Mouse (Mus musculus) embryonic stem cell, embryonic (primary cell): ENCODE measurements around the gene Cstad.

Source experiments
- CTCF ChIA-PET, 4 experiments: fragments of 300-600 bp in 2 of 4; fragments of 350-600 bp in 2 of 4; sonication (Branson Sonifier 250); formaldehyde crosslinking; loops; one replicate each; lab custom pipeline; 2022; ENCODE audit warnings: inconsistent platforms in 2 of 4; lab: Charles Lee
- POLR2A ChIA-PET, 4 experiments: fragments of 300-600 bp in 2 of 4; fragments of 350-600 bp in 2 of 4; sonication (Branson Sonifier 250); formaldehyde crosslinking; loops; one replicate each; lab custom pipeline; 2022; ENCODE audit warnings: antibody characterized with exemption in 4 of 4, inconsistent platforms in 1 of 4; lab: Charles Lee

Cstad gene

DNA sequence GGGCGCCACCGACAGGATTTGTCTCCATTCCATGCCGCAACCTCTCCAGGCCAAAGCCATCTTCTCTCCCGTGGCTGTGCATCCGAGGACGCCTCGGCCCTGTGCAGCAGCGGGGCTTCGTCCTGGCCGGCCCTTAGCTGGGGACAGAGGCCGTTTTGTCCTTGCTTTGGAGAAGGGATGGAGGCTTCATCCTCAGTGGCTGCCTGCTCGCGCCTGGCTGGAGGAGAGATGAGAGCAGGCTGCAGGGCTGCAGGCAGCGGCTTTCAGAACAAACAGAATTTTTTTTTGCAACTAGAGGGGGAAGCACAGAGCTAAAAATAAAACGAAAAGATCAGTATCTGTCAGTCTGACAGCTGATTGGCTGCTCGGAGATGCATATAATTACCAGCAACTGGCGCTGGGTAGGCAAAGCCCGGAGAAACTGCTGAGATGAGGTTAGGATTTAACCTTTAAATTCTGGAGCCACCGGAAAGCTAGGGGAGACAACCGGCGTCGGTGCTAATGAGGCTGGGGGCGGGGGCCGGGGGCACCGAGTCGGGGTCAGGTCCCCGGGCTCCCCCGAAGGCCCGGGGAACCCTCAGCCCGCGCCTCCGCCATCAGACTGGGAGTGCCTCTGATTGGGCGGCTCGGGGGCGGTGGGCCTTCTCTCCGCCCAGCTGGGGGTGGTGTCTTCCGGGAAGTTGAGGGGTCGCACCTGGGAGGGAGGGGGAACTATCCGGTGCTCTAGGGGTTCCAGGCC is at the start of gene Cstad:
TSS of gene Cstad (plus strand) at position 400 of the 739 bp plus-strand sequence.
- POLR2A ChIA-PET = interaction anchor here (0.5 to 4.0 kb wide), 40 partner anchors 8 to 474 kb away, joined by 3 to 26 read pairs (median 3); partner anchors contain the start of genes Ier5l (in 2 of the 4) and Ntmt1 (in 2 of the 4)
- CTCF ChIA-PET = interaction anchor here (0.6 to 1.7 kb wide), 4 partner anchors 12 to 239 kb away, joined by 3 to 7 read pairs (median 3); no protein-coding TSS in a partner anchor

DNA sequence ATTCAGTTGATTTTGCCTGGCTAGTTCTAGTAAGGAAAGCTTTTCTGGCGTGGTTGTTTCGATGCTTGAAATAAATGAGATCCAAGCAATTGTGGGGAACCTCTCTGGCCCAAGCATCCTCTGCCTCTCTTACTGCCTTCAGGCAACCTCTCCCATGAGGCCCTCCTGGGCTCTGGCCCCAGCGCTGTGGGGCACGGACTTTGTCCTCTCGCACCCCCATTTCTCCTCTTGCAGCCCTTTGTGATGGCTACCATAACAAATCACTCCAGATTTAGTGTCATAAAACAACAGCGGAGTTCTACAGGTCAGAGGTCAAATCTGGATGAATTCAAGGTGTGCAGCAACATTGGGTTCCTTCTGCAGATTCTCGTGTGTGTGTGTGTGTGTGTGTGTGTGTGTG is 49.1 kb upstream of the Cstad start:
- ChIA-PET CTCF (no interaction called here), POLR2A (interaction anchor here in 1 of 4 experiments (3.1 kb wide), 1 partner anchor 71 kb away, joined by 12 read pairs; the partner anchor contains the start of gene Ier5l)

DNA sequence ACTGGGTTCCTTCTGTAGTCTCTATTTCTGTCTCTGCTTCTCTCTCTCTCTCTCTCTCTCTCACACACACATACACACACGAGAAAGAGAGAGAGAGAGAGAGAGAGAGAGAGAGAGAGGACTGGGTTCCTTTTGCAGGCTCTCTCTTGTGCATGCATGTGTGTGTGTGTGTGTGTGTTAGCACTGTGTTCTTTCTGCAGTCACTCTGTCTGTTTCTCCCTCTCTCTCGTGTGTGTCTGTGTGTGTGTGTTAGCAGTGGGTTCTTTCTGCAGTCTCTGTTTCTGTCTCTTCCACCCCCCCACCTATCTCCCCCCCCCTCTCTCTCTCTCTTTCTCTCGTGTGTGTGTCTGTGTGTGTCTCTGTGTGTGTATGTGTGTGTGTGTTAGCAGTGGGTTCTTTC is 48.6 kb upstream of the Cstad start:
- ChIA-PET CTCF (interaction anchor here in 1 of 4 experiments (0.5 kb wide), 1 partner anchor 1239 kb away, joined by 3 read pairs; no protein-coding TSS in a partner anchor), POLR2A (interaction anchor here in 2 of 4 experiments (0.9 to 3.1 kb wide), 6 partner anchors 11 to 72 kb away, joined by 3 to 12 read pairs (median 7); partner anchors contain the start of gene Ier5l (in 2 of the 2))

DNA sequence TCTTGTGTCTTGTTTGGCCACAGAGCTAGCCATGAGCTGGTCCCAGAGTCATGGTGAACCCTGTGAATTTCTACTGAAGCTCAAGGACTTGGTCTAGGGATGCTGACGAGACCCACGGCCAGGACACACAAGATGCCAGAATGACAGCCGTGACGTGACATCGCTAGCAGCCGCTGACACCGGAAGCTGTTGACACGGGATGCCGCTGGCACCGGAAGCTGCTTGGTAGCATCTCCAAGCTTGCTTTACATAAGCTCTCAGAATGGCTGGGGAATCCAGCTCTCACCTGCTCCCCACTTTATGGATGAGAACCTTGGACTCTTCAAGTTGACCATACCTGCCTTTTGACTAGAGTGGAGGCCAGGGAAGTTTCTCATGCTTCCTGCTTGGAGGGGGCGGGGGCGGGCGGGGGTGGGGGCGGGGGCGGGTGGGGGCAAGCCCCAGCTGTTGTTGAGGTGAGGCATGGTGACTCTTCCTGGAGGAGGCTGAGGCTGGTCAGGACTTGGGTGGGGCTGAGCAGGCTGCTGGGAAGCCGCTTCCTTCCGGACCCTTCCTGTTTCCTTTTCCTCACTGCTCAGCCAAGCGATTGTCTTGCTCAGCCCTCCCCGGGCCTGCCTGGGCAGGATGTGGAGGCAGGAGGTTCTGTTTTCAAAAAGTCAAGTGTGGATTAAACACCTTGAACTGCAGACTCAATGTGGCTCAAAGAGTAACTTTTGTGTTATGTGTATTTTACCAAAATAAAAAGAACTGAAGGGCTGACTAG is 47.2 kb upstream of the Cstad start:
- ChIA-PET CTCF (interaction anchor here in 3 of 4 experiments (0.6 to 1.3 kb wide), 4 partner anchors 13 to 247 kb away, joined by 3 to 9 read pairs (median 4); no protein-coding TSS in a partner anchor), POLR2A (interaction anchor here (0.6 to 1.7 kb wide), 27 partner anchors 10 to 790 kb away, joined by 3 to 9 read pairs (median 4); partner anchors contain the start of genes Ier5l (in 4 of the 4) and Ntmt1 (in 1 of the 4))

DNA sequence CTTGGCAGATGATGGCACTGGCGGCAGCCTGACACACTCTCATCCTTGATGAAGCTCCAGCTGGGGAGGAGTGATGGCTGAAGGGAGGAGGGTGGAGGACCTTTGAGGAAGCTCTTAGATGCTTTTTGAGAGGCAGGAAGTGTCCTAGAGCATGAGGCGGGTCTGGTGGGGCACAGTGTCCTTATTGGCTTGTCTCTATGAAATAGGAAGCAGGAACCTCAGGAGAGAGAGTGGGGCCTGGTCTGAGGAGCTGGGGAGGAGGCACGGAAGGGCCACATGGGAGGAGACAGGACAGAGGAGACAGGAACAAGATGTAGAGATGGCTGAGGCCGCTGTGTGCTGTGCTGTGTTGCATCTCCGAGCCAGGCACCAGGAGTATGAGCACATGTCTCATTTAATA is 43.3 kb upstream of the Cstad start:
- POLR2A ChIA-PET = interaction anchor here in 2 of 4 experiments (0.8 to 3.2 kb wide), 3 partner anchors 16 to 167 kb away, joined by 3 to 12 read pairs (median 4); no protein-coding TSS in a partner anchor

DNA sequence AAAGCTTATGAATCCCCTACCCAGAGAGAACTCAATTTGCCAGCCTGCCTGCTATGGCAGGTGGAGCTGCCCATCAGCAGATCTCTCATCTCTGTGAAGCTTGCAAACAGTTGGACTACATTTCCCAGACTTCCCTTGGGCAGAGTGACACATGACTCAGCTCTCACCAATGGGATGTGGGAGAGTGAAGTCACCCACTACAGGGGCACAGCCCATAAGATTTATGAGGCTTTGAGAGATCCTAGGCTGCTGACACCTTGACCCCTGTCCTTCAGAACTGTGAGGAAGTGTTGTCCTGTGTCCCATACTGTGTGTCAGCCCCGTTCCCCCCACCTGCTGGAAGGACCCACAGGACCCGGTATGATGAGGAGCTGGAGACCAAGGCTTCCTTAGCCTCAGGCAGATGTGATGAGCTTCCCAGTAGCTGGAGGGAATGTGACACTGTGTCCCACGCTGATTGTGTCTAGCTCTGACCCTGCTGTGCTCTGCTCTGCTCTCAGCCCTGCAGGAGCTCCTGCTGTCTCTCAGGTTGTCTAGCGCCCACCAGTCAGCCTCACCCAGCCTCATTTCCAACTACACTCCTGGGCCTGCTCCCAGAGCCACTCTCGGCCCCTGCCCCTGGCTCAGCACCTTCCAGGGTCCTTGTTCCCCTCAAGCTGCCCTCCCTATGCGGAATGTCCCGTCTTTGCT is 40.8 kb upstream of the Cstad start:
- ChIA-PET POLR2A (interaction anchor here (0.5 to 3.2 kb wide), 40 partner anchors 10 to 1933 kb away, joined by 3 to 24 read pairs (median 4); partner anchors contain the start of genes Ier5l (in 4 of the 4) and Cstad (in 2 of the 4)), CTCF (interaction anchor here (0.6 to 1.3 kb wide), 12 partner anchors 12 to 473 kb away, joined by 3 to 5 read pairs (median 4); no protein-coding TSS in a partner anchor)

More for the DNA sequence above, 43.3 kb upstream of the Cstad start:
- CTCF ChIA-PET = interaction anchor here in 1 of 4 experiments (0.6 kb wide), 1 partner anchor 232 kb away, joined by 11 read pairs; no protein-coding TSS in a partner anchor

DNA sequence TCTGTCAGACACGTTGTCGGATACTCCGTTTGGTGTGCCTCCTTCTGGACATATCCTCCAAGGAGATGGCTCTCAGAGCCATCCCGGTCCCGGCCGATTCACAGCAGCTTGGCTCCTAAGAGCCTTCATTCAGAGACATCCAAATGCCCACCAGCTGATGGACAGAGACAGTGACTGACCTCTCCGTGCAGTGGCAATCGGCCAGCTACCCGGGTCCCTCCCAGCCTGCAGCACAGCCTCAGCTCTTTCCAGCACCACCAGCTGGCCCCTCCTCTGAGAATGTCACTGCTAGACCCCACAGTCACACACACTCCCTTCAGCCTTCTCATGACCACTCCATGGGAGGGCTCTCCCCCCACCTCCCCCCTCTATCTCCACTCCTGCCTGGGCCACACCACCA is 39.6 kb upstream of the Cstad start:
- POLR2A ChIA-PET = interaction anchor here (0.6 to 2.6 kb wide), 11 partner anchors 10 to 114 kb away, joined by 3 to 13 read pairs (median 4); partner anchors contain the start of genes Ier5l (in 2 of the 4) and Cstad (in 1 of the 4)
- CTCF ChIA-PET = interaction anchor here in 1 of 4 experiments (0.6 kb wide), 1 partner anchor 58 kb away, joined by 7 read pairs; no protein-coding TSS in a partner anchor

DNA sequence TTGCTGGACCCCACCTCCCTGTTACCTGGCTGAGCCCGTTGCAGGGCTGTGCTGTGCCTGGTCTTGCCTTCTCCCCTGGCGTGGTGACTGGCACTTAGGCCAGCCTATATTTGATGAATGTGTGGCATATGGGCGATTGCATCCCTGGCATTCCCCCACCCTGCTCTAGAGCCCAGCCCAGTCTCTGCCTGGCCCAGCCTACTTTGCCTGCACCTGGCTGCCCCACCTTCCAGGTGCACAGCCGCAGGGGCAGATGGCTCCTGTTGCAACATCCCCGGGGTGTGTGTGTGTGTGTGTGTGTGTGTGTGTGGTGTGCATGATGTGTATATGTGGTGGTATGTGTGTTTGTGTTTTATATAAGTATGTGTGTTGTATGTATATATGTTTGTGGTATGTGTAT is 38.3 kb upstream of the Cstad start:
- ChIA-PET CTCF (no interaction called here), POLR2A (interaction anchor here in 1 of 4 experiments (1.4 to 1.6 kb wide), 2 partner anchors 34 to 83 kb away, joined by 4 to 5 read pairs; partner anchors contain the start of gene Ier5l)

DNA sequence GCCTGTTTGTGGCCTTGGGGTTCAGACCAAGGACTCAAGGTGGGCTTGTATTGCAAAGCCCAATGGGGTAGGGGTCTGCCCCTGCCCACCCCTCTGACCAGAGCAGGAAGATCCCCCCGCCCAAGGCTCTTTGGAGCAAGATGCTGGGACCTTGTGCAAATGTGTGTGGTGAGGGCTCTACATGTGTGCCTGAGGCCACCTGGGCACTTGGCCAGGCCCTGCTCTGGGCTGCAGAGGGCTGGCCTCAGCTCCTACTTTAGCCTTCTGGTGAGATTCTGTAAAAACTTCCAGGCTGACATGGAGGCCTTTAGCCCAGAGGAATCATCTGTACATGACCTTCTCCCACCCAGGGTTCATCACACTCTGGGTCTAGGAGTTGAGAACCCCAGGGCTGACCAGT is 35.3 kb upstream of the Cstad start:
- ChIA-PET POLR2A (no interaction called here), CTCF (interaction anchor here in 3 of 4 experiments (0.5 to 0.7 kb wide), 3 partner anchors 123 to 894 kb away, joined by 3 to 10 read pairs (median 3); no protein-coding TSS in a partner anchor)

DNA sequence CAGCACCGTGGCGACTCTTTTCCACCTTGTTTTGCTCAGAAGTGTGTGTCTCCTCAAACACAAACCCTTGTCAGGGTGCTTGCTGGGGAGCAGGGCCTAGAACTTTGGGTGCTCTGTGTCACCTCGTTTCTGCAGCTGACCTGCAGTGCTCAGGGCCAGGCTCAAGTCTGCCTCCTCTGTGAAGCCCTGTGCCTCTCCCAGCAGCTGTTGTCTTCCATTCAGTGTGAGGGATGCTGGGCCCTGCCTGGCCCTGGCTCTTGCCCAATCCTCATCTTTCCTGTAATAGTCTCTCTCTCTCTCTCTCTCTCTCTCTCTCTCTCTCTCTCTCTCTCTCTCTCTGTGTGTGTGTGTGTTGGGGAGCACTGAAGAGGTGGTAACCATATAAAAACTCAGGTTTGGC is 32.3 kb upstream of the Cstad start:
- ChIA-PET CTCF (no interaction called here), POLR2A (interaction anchor here in 2 of 4 experiments (0.6 to 1.1 kb wide), 2 partner anchors 43 to 148 kb away, joined by 3 to 8 read pairs; no protein-coding TSS in a partner anchor)

DNA sequence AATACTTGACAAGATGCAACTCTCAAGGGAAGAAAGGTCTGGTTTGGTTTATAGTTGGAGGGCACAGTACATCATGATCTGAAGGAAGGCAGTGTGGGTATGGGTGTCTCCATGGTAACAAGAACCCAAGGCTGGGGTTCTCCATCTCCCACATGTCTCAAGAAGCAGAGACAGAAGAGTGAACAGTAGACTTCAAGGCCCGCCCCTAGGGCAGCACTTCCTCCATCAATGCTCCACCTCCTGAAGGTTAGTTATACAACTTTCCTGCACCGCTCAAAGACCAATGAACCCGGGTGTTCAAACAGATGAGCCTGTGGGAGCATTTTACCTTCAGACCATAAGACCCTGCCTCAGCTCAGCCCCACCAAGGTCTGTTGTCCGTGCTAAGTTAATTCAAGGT is 23.2 kb upstream of the Cstad start:
- POLR2A ChIA-PET = no interaction called here
- CTCF ChIA-PET = no interaction called here

DNA sequence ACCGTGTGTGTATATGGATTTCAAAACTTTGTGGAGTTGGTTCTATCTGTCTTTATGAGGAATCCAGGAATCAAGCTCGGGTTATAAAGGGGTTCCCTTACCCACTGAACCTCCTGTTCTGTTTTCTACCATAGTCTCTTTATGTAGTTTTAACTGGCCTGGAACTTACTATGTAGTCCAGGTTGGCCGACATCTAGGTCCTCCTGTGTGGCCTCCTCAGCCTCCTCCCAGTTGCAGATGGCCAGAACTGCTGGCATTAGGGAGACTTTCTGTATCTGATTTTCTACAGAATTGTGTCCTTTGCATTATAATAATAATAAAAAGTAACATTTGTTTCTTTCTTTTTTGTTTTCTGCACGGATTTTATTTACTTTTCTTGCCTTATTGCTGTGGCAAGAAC is 21.3 kb upstream of the Cstad start:
- CTCF ChIA-PET = no interaction called here
- POLR2A ChIA-PET = no interaction called here

DNA sequence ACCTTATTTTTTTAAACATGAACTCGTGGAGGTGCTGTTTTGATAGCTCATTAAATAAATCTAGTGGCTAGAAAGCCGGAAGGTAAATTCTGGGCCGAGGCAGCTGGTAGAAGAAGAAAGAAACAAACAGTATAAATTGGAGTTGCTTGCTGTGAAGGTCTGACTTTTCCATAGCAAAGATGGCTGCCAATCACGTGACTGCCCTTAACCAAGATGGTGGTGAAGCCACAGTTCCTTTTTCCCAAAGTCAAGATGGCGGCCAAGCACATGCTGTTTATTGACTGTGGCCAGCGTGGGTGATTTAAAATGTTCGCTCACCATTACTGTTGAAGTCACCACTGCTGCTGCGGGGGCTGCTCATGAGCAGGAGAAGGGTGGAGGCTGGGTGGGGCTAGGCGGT is 17.8 kb upstream of the Cstad start:
- POLR2A ChIA-PET = interaction anchor here in 2 of 4 experiments (1.0 to 1.5 kb wide), 3 partner anchors 18 to 57 kb away, joined by 3 to 4 read pairs (median 3); partner anchors contain the start of gene Cstad (in 1 of the 2)
- CTCF ChIA-PET = interaction anchor here in 1 of 4 experiments (1.6 kb wide), 1 partner anchor 218 kb away, joined by 4 read pairs; no protein-coding TSS in a partner anchor

DNA sequence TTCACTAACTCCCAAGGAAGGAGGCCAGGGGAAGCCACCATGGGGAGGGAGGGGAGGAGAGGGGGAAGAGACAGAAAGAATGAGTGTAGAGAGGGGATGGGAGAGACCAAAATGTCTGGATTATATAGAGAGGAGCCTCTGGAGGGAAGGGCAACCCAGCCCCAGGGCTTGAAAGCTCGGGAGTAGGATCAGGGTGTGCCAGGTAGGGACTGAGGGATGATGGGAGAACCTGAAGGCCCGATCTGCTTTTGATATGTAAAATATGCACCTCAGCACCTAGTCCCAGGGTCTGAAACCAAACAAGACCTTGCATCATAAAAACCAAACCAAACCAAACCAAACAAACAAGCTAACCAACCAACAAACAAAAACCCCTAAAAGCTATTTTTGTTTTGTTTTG is 16.8 kb upstream of the Cstad start:
- CTCF ChIA-PET = interaction anchor here in 2 of 4 experiments (0.7 to 1.6 kb wide), 2 partner anchors 42 to 217 kb away, joined by 3 to 4 read pairs; no protein-coding TSS in a partner anchor
- POLR2A ChIA-PET = interaction anchor here in 3 of 4 experiments (0.6 to 1.5 kb wide), 5 partner anchors 13 to 142 kb away, joined by 3 to 12 read pairs (median 3); partner anchors contain the start of gene Cstad (in 1 of the 3)

DNA sequence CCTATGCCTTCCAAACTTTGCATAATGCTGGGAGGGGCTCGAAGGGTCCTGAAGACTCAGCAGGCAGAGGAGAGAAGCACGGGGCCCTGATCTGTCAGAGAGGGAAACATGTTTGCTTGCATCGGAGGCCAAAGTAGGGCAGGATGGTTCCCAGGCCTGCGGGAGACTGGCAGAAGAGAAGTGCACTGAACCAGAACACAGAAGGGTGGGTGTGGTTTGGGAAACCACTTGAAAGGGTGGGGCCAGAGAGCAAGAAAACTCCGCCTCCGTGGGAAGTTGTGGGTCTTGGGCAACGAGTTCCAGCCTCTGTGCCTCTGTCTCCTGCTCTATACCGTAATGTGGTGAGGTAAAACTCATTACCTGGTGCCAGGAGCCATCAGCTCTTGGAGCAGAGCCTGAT is 7.7 kb upstream of the Cstad start:
- CTCF ChIA-PET = no interaction called here
- POLR2A ChIA-PET = interaction anchor here in 2 of 4 experiments (0.7 to 2.4 kb wide), 6 partner anchors 8 to 939 kb away, joined by 3 to 7 read pairs (median 4); partner anchors contain the start of genes Ier5l (in 2 of the 2) and Cstad (in 1 of the 2)

DNA sequence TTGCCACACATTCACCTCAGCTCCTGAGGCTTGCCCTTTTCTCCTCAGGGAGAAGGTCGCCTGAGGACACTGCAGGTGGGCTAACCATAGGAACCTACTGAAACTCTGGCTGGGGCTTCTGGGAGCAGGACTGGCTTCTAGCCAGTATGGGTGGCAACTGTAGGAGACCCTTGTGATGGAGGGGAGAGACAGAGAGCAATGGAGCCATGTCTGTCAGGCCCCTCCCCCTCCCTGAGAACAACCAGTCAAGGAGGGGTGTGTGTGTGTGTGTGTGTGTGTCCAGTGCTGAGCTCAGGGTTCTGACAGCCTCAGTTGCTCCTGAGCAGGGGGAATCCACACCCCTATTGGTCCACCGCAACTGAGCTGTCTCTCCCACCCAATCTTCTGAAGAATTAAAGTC is 7.2 kb upstream of the Cstad start:
- CTCF ChIA-PET = interaction anchor here in 1 of 4 experiments (0.6 kb wide), 1 partner anchor 895 kb away, joined by 3 read pairs; no protein-coding TSS in a partner anchor
- POLR2A ChIA-PET = interaction anchor here in 2 of 4 experiments (1.0 to 2.4 kb wide), 4 partner anchors 8 to 114 kb away, joined by 4 to 7 read pairs (median 5); partner anchors contain the start of gene Ier5l (in 2 of the 2)
